Mouse (Mus musculus): ENCODE measurements around the gene Paqr4. TPM values are rescaled to one million over a fixed set of nuclear protein-coding genes. Genes with fewer than 3 reads are reported as not detected.

Paqr4 gene
- total RNA-seq, 2 experiments from 2014 or later: 4.1 to 10.1 TPM

GRCm38 (mm10) chr17:23730441-23730840, 10.2 kb downstream of the Paqr4 start:
- no peak for ATAC-seq (ENCODE audit: poor library complexity, severe bottlenecking)

- peak; percentile 73 for ATAC-seq (ENCODE audit: poor library complexity, severe bottlenecking)
Observed at GRCm38 (mm10) chr17:23726758-23727142, 13.9 kb downstream of the Paqr4 start.

GRCm38 (mm10) chr17:23725999-23726757, 14.5 kb downstream of the Paqr4 start, which contains the start of gene Pkmyt1:
Gene Pkmyt1 (plus strand): TSS chr17:23726336.
- ATAC-seq (ENCODE audit: poor library complexity, severe bottlenecking): peak; percentile 95

GRCm38 (mm10) chr17:23725477-23725876, 15.2 kb downstream of the Paqr4 start:
- no peak for ATAC-seq (ENCODE audit: poor library complexity, severe bottlenecking)

- ATAC-seq (ENCODE audit: poor library complexity, severe bottlenecking): no peak
Observed at GRCm38 (mm10) chr17:23722376-23723125, 18.1 kb downstream of the Paqr4 start, which contains the start of gene 1520401A03Rik. Gene 1520401A03Rik (minus strand): TSS chr17:23722783.

- ATAC-seq (ENCODE audit: poor library complexity, severe bottlenecking): no peak
Observed at GRCm38 (mm10) chr17:23721886-23722285, 18.8 kb downstream of the Paqr4 start.

- no peak for ATAC-seq (ENCODE audit: poor library complexity, severe bottlenecking)
Observed at GRCm38 (mm10) chr17:23719455-23719854, 21.2 kb downstream of the Paqr4 start.

- no peak for ATAC-seq (ENCODE audit: poor library complexity, severe bottlenecking)
Observed at GRCm38 (mm10) chr17:23717003-23717402, 23.7 kb downstream of the Paqr4 start.

- peak; percentile 80 for ATAC-seq (ENCODE audit: poor library complexity, severe bottlenecking)
Observed at GRCm38 (mm10) chr17:23706212-23706611, 34.5 kb downstream of the Paqr4 start.

GRCm38 (mm10) chr17:23705525-23706104, 35.1 kb downstream of the Paqr4 start:
- ATAC-seq (ENCODE audit: poor library complexity, severe bottlenecking): no peak

GRCm38 (mm10) chr17:23704741-23705140, 35.9 kb downstream of the Paqr4 start:
- no peak for ATAC-seq (ENCODE audit: poor library complexity, severe bottlenecking)

GRCm38 (mm10) chr17:23703301-23703700, 37.4 kb downstream of the Paqr4 start:
- ATAC-seq (ENCODE audit: poor library complexity, severe bottlenecking): no peak

GRCm38 (mm10) chr17:23700079-23700478, 40.6 kb downstream of the Paqr4 start:
- ATAC-seq (ENCODE audit: poor library complexity, severe bottlenecking): peak; percentile 98

GRCm38 (mm10) chr17:23699131-23700077, 41.3 kb downstream of the Paqr4 start:
- ATAC-seq (ENCODE audit: poor library complexity, severe bottlenecking): no peak; the same call in 1 of the 2 replicates

GRCm38 (mm10) chr17:23695801-23696200, 44.9 kb downstream of the Paqr4 start:
- ATAC-seq (ENCODE audit: poor library complexity, severe bottlenecking): no peak

- ATAC-seq (ENCODE audit: poor library complexity, severe bottlenecking): no peak
Observed at GRCm38 (mm10) chr17:23694491-23694890, 46.2 kb downstream of the Paqr4 start.

Data from megakaryocyte, adult 5-6 weeks (primary cell).